Mouse (Mus musculus) left cerebral cortex, adult 9 months (tissue): ENCODE measurements around the gene Slc22a19.
"Not testable (repeated sequence)": the region's sequence is repeated elsewhere in the genome, so short reads cannot be mapped to it uniquely, and the experiment has no call there.

Experiments
- DNase-seq, 2 experiments: peaks; one replicate each; pipeline ENCODE4 v3.0.0; 2022; ENCODE audit warnings: low spot score in 2 of 2

Slc22a19 gene

DNA sequence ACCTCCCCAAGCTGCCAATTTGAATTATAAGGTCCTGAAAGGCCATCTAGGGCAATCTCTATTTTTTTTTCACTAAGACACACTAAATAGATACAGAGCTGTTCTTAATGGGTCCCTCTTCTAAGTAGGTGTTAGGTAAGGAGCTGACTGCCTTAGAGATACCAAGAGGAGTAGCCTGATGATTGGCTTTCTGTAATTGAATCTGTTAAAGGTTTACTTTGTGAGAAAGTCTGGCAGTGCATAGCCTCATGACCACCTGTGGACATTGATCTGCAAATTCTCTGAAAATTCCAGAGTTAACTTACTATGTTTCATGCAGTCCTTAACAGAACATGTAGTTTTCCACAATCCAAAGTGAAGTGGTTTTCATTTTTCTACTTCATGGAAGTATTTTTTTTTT lies at the start of gene Slc22a19:
Gene Slc22a19, minus strand, starts transcription at position 163 of the 400 bp plus-strand sequence.
- no peak for DNase-seq

DNA sequence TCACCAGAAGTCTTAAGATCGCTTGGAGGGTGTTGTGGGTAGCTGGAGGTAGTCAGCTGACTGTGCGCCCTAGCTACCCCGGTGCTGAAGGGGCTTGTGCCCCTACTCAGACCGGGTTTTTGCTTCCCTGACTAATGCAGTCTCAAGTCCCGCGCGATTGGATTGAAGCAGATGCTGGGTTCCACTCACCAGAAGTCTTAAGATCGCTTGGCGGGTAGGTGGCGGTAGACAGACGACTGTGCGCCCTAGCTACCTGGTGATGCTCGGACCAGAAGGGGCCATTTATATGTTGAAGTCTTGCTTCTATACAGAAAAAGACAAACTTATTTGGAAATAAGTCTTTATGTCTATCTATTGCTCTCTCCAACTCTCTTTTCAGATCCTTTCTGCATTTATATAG lies 42.3 kb upstream of the Slc22a19 start:
- DNase-seq, result not testable (repeated sequence)

DNA sequence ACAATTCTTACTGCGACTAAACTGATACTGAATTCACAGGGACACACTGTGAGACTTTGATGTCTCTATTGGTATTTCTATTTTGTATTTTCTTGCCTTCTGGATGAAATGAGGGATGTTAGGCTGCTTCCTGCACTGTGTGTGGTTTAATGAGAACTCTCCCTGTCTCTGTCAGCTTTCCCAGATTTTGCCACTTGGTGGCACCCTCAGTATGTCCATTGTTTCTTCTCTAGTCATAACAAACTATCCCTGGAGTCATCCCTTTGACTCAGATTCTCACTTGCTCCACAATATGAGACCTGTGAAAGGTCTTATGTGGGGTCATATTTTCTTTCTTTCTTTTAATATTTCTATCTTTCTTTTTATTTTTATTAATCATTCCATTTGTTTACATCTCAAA lies 18.4 kb upstream of the Slc22a19 start:
- DNase-seq, result peak in 1 of 2 experiments; percentile 20

DNA sequence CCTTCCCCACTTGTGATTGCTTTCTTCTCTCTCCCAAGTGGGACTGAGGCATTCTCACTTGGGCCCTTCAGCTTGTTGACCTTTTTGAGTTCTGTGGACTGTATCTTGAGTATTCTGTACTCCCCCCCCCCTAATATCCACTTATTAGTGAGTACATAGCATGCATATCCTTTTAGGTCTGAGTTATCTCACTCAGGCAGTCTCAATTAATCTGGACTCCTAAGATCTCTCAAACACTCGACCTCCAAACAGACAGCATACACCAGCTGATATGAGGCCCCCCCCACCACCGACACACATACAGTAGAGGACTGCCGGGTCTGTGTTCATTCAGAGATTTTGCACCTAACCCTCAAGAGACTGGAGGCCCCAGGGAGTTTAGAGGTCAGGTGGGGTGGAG lies 18.0 kb downstream of the Slc22a19 start:
- DNase-seq, result not testable (repeated sequence)

DNA sequence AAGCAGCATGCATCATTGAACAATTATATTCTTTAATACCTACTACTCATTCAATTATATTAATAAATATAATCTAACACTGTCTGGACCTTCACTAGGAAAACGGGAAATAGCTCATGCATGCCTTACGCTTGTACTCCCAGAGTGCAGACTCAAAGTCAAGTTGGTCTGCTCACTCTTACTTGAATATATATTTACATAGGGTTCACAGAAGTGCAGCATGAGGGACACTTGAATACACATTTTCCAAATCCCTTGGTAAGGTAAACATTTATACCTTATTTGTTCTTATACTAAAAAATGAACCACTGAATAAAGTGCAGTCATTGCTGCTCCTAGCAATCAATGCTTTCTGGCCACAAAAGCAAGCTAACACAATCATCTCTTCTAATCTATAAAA lies 19.9 kb downstream of the Slc22a19 start:
- DNase-seq, result no peak

DNA sequence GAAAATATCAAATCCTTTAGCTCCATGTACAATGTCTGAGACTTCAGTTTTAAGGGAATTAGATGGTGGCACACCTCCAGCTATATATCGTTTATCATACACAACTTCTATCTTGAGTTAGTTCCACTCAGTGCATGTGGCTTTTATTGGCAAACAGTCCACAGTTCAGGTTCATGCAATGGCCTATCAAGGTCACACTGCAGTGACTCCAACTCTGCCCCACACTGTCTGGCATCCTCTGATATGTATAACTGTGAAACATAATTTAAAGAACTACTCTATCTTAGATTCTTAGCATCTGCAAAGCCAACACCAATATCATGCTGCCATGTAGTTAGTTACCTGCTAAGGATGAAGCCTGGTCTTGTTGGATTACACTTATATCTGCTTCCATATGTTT lies 23.1 kb downstream of the Slc22a19 start:
- DNase-seq, result no peak

DNA sequence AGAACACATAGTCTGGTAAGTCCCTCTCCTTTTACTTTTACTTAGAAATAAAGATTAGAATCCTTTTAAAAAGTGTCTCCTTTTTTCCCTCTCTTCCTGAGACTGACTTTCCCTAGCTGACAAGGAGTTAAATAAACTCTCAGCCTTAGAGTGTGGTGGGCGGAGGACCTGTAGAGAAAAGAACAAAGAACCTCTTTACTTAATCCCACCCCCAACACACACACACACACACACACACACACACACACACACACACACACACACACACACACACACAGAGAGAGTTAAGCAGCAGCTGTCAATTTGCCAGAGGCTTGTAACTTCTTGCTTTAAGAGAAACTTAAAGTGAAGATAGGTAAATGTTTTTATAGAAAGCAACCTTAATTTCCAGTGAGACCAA lies 39.1 kb downstream of the Slc22a19 start:
- DNase-seq, result no peak

DNA sequence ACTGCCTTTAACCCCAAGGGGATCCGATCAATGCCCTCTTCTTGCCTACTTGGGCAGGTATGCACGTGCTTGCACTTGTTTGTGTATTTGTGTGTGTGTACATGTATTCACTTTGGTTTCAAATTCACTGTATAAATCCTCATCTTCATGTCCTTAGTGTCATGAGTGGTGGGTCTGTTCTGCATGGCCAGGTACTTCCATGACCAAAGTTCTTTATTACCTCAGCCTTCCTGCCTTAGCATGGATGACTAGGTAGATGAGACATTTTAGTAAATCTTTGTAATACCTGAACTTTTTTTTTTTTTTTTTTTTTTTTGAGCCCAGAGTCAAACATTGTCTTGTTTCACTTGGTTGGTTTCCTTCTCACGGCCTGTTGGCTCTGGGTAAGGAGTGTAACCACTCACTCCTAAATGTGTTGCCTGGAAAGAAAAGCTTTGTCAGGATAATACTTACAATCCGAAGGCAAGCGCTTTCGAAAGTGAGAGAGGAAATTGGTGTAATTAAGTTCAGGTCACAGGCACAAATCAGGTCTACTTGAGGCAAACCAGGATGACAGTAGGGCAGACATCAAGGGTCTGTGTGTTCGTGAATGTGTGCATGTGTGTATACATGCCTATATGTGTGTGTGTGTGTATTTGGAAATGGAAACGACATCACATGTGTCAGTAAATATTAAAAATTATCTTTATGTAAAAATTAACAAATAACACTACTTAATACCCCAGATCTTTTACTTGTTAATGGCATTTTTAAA lies 62.0 kb downstream of the Slc22a19 start:
- no peak for DNase-seq

DNA sequence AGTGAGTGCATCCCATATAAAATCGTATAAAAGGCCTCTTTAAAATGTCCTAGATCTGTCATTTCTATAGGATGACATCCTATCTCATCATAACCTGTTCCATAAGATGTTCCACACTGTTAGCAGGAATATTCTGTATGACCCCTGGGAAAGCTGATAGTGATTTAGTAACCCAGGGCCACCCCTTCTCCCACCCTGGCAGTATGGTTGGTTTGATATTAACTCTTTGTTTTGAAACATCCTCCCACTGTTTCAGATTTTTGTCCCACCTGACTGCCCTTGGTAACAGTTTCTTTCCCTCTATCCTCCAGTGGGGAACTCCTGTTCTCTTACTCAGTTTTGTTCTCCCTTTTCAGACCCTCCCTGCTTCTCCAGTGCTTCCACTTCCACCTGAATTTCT lies 77.3 kb downstream of the Slc22a19 start:
- DNase-seq, result no peak

DNA sequence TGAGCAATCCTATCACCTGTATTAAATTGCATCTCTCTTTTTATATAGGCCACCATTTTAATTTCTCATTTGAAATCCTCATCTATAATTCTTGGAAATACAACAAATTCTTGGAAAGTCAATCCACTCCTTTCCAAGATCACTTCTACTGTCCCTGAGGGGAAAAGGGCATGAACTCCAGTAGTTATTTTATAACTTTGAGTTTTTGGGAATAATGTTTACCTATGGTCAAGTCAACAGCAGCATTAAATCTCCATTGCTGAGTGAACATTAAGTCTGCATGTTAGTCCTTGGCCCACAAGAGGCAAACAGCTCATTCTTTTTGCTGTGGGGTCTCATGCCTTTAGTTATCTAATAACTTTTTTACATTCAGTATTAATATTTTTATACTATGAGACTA lies 78.1 kb downstream of the Slc22a19 start:
- DNase-seq, result no peak
